Mouse (Mus musculus) stomach, postnatal 0 days (tissue): ENCODE results near the gene Gm8104. TPM values are rescaled to one million over a fixed set of nuclear protein-coding genes. Genes with fewer than 3 reads are reported as not detected.

ENCODE experiments used
- polyA plus RNA-seq: library from polyadenylated mRNA; unstranded; fragments of >200 nt; fragmentation: Nextera tagmentation; extraction: Ambion mirVana; gene quantifications from 2 replicates; pipeline ENCODE4 v1.2.1, GENCODE M21; 2015

The Gm8104 gene
- polyA plus RNA-seq, 1 experiment from 2014 or later = not detected

Other genes with a start within 250 kb of the Gm8104 start
- not detected in 2 replicates for gene Gm21977, start 247.1 kb upstream of the Gm8104 start, polyA plus RNA-seq
- gene Gm8082, start 107.0 kb upstream of the Gm8104 start, polyA plus RNA-seq = not detected in 2 replicates
- gene Gm10376, start 85.0 kb upstream of the Gm8104 start, polyA plus RNA-seq = not detected in 2 replicates
- gene Gm8094, start 24.0 kb upstream of the Gm8104 start, polyA plus RNA-seq = not detected in 2 replicates
- not detected in 2 replicates for gene Gm7233, start 79.3 kb downstream of the Gm8104 start, polyA plus RNA-seq
- not detected in 2 replicates for gene Gm8122, start 134.7 kb downstream of the Gm8104 start, polyA plus RNA-seq
- not detected in 2 replicates for gene Gm8126, start 158.0 kb downstream of the Gm8104 start, polyA plus RNA-seq
- not detected in 2 replicates for gene Gm9732, start 174.4 kb downstream of the Gm8104 start, polyA plus RNA-seq
- not detected in 2 replicates for gene Gm8127, start 193.2 kb downstream of the Gm8104 start, polyA plus RNA-seq
- not detected in 2 replicates for gene 1700001F09Rik, start 247.2 kb downstream of the Gm8104 start, polyA plus RNA-seq